Mouse (Mus musculus) liver, postnatal 0 days (tissue): ENCODE measurements at regions not wholly inside any gene's neighbourhood (a gene's known extent, or its start where the extent isn't known, plus 50 kb on each side); places are given as distances from the start of the nearest gene placed in this dataset.

Experiments
- ATAC-seq: fragments of 200-750 bp; cut with Nextera tagmentation; 2 replicates; pipeline ENCODE4 v1.8.0; 2017; ENCODE audit warnings: mild to moderate bottlenecking, moderate library complexity
- DNase-seq: peaks from one replicate; pipeline ENCODE4 v3.0.0-alpha.2; 2016
- H3K27ac ChIP-seq: fragments of 300-500 bp; sonication (generic); 2 replicates; pipeline ENCODE4 v1.5.1; 2014; ENCODE audit warnings: antibody characterized with exemption, moderate library complexity, mild to moderate bottlenecking, low read depth
- H3K27me3 ChIP-seq: fragments of 300-500 bp; sonication (generic); 2 replicates; pipeline ENCODE4 v1.6.1; 2014; ENCODE audit warnings: low read length, control low read depth, mixed read lengths; ENCODE audit not compliant: insufficient read depth
- H3K36me3 ChIP-seq: fragments of 300-500 bp; sonication (generic); replicated peaks from 2 replicates; pipeline ENCODE4 v1.6.1; 2014; ENCODE audit warnings: mild to moderate bottlenecking, control low read depth, low read length, moderate library complexity, mixed read lengths; ENCODE audit not compliant: insufficient read depth
- H3K4me1 ChIP-seq: fragments of 300-500 bp; sonication (generic); 2 replicates; pipeline ENCODE4 v1.6.1; 2014; ENCODE audit warnings: antibody characterized with exemption, mild to moderate bottlenecking, control low read depth; ENCODE audit not compliant: insufficient read depth
- H3K4me2 ChIP-seq: fragments of 300-500 bp; sonication (generic); 2 replicates; pipeline ENCODE4 v1.6.1; 2014; ENCODE audit warnings: low read depth, mild to moderate bottlenecking, low read length, moderate library complexity, mixed read lengths
- H3K4me3 ChIP-seq: fragments of 300-500 bp; sonication (generic); 2 replicates; pipeline ENCODE4 v1.5.1; 2014; ENCODE audit warnings: low read depth, low read length
- H3K9ac ChIP-seq: fragments of 300-500 bp; sonication (generic); replicated peaks from 2 replicates; pipeline ENCODE4 v1.6.1; 2014; ENCODE audit warnings: mild to moderate bottlenecking, moderate library complexity
- H3K9me3 ChIP-seq: fragments of 300-500 bp; sonication (generic); 2 replicates; pipeline ENCODE4 v1.6.1; 2016; ENCODE audit warnings: mild to moderate bottlenecking, control low read depth, low read length, mixed read lengths
- CTCF ChIP-seq: sonication (generic); IDR thresholded peaks from 2 replicates; pipeline ENCODE4 v1.5.1; 2016; ENCODE audit warnings: antibody characterized with exemption, low read depth
- EP300 ChIP-seq: IDR thresholded peaks from 2 replicates; pipeline ENCODE4 v1.6.1; 2016; ENCODE audit warnings: antibody characterized with exemption, low read depth, mild to moderate bottlenecking
- WGBS: fragments of 180-500 bp; shearing (Covaris S2); extraction: QIAGEN DNeasy Blood & Tissue Kit; methylation state at CpG from one replicate; pipeline ENCODE4 v1.1.7; 2014; ENCODE audit not compliant: insufficient replicate concordance; 5-methylcytosine and 5-hydroxymethylcytosine counted together

- 70% methylated on average over 3 of the region's 3 CpGs for WGBS
- Histone ChIP-seq H3K36me3 (no peaks in the 10 kb centered on the region), H3K4me2 (no peak overlapping the region), H3K27ac (no peak overlapping the region), H3K4me1 (no peaks in the 10 kb centered on the region), H3K9me3 (no peaks in the 10 kb centered on the region), H3K9ac (no peak overlapping the region), H3K27me3 (no peaks in the 10 kb centered on the region), H3K4me3 (no peak overlapping the region)
- no peak for ATAC-seq
- TF ChIP-seq CTCF, result no peak
- TF ChIP-seq EP300, result no peak
- DNase-seq, result no peak
Measured at GRCm38 (mm10) chr2:137694020-137694419, 562.3 kb upstream of the Btbd3 start.

GRCm38 (mm10) chr2:137687208-137687607 is 569.2 kb upstream of the Btbd3 start:
- no peak for TF ChIP-seq EP300
- no peak for TF ChIP-seq CTCF
- 0 out of 2 replicates have a peak, but pooled peaks cover 2% of the 10 kb centered on the region for H3K9me3 ChIP-seq
- H3K27me3 ChIP-seq, result no peaks in the 10 kb centered on the region
- ATAC-seq (no peak), DNase-seq (no peak)
- H3K9ac ChIP-seq, result no peak overlapping the region
- no peak overlapping the region for H3K27ac ChIP-seq
- H3K4me2 ChIP-seq, result no peak overlapping the region
- H3K36me3 ChIP-seq, result no peaks in the 10 kb centered on the region
- H3K4me3 ChIP-seq, result no peak overlapping the region
- WGBS, result 78% methylated on average over 11 of the region's 11 CpGs
- H3K4me1 ChIP-seq, result no peaks in the 10 kb centered on the region

GRCm38 (mm10) chr2:137686735-137687134 is 569.6 kb upstream of the Btbd3 start:
- no peak overlapping the region for H3K9ac ChIP-seq
- TF ChIP-seq EP300, result no peak
- no peaks in the 10 kb centered on the region for H3K36me3 ChIP-seq
- peaks cover 2% of the 10 kb centered on the region; the same call in 1 of the 2 replicates for H3K9me3 ChIP-seq
- WGBS, result 74% methylated on average over 4 of the region's 4 CpGs
- no peak for ATAC-seq
- no peak overlapping the region for H3K4me3 ChIP-seq
- no peaks in the 10 kb centered on the region for H3K4me1 ChIP-seq
- H3K4me2 ChIP-seq, result no peak overlapping the region
- no peak for DNase-seq
- H3K27me3 ChIP-seq, result no peaks in the 10 kb centered on the region
- no peak overlapping the region for H3K27ac ChIP-seq

GRCm38 (mm10) chr2:137681762-137682161 is 565.3 kb upstream of the Jag1 start:
- DNase-seq, result no peak
- peaks cover 2% of the 10 kb centered on the region; the same call in 1 of the 2 replicates for H3K9me3 ChIP-seq

GRCm38 (mm10) chr2:137663171-137663570 is 546.7 kb upstream of the Jag1 start:
- no peak overlapping the region for H3K9ac ChIP-seq
- ATAC-seq, result no peak
- no peak overlapping the region for H3K27ac ChIP-seq
- TF ChIP-seq CTCF, result no peak
- no peaks in the 10 kb centered on the region for H3K36me3 ChIP-seq
- 46% methylated on average over 2 of the region's 2 CpGs for WGBS
- no peak overlapping the region for H3K4me3 ChIP-seq
- H3K27me3 ChIP-seq, result no peaks in the 10 kb centered on the region
- no peak for DNase-seq
- H3K4me1 ChIP-seq, result no peaks in the 10 kb centered on the region
- no peak overlapping the region for H3K4me2 ChIP-seq
- H3K9me3 ChIP-seq, result no peaks in the 10 kb centered on the region

More at GRCm38 (mm10) chr2:137681762-137682161, 565.3 kb upstream of the Jag1 start:
- H3K27ac ChIP-seq, result no peak overlapping the region
- no peaks in the 10 kb centered on the region for H3K4me1 ChIP-seq
- 85% methylated on average over 1 of the region's 1 CpGs for WGBS
- H3K9ac ChIP-seq, result no peak overlapping the region
- H3K4me3 ChIP-seq, result no peak overlapping the region
- H3K36me3 ChIP-seq, result no peaks in the 10 kb centered on the region
- TF ChIP-seq CTCF (no peak), EP300 (no peak)
- no peaks in the 10 kb centered on the region for H3K27me3 ChIP-seq
- H3K4me2 ChIP-seq, result no peak overlapping the region
- ATAC-seq, result no peak

GRCm38 (mm10) chr2:137662216-137662615 is 545.8 kb upstream of the Jag1 start:
- Histone ChIP-seq H3K4me1 (no peaks in the 10 kb centered on the region), H3K9me3 (no peaks in the 10 kb centered on the region), H3K4me2 (no peak overlapping the region), H3K27ac (no peak overlapping the region), H3K27me3 (no peaks in the 10 kb centered on the region), H3K36me3 (no peaks in the 10 kb centered on the region), H3K4me3 (no peak overlapping the region), H3K9ac (no peak overlapping the region)
- 59% methylated on average over 2 of the region's 2 CpGs for WGBS
- ATAC-seq (no peak), DNase-seq (no peak)
- no peak for TF ChIP-seq EP300
- no peak for TF ChIP-seq CTCF

- no peak overlapping the region for H3K4me2 ChIP-seq
- H3K9me3 ChIP-seq, result no peaks in the 10 kb centered on the region
- H3K9ac ChIP-seq, result no peak overlapping the region
- no peak overlapping the region for H3K4me3 ChIP-seq
- no peak overlapping the region for H3K27ac ChIP-seq
- no peaks in the 10 kb centered on the region for H3K36me3 ChIP-seq
- ATAC-seq (no peak), DNase-seq (no peak)
- H3K4me1 ChIP-seq, result no peaks in the 10 kb centered on the region
- no peaks in the 10 kb centered on the region for H3K27me3 ChIP-seq
- TF ChIP-seq CTCF (no peak), EP300 (no peak)
- 83% methylated on average over 1 of the region's 1 CpGs for WGBS
Measured at GRCm38 (mm10) chr2:137660449-137660848, 544.0 kb upstream of the Jag1 start.
